Mouse (Mus musculus) adrenal gland, adult 2 months (tissue): Measurements from ENCODE around the gene Glrp1. TPM values are rescaled to one million over a fixed set of nuclear protein-coding genes. Genes with fewer than 3 reads are reported as not detected.

Experiments used
- DNase-seq: peaks from one replicate; pipeline ENCODE4 v3.0.0; 2021
- polyA plus RNA-seq: library from polyadenylated mRNA; depleted of rRNA; stranded (reverse); fragments of >200 nt; gene quantifications from 2 replicates; pipeline ENCODE4 v1.2.3, GENCODE M21; 2012
- total RNA-seq, 2 experiments: library from RNA; stranded (reverse); gene quantifications; 2 replicates each; pipeline ENCODE4 v1.2.3; 2021

Gene Glrp1
- total and polyA plus RNA-seq, 3 experiments, result not detected

- no peak for DNase-seq
Measured at GRCm38 (mm10) chr1:88492415-88492814, 17.5 kb downstream of the Glrp1 start.

- DNase-seq, result no peak
Measured at GRCm38 (mm10) chr1:88491617-88492378, 18.1 kb downstream of the Glrp1 start.

GRCm38 (mm10) chr1:88490164-88490563 is 19.7 kb downstream of the Glrp1 start:
- DNase-seq, result no peak

DNA sequence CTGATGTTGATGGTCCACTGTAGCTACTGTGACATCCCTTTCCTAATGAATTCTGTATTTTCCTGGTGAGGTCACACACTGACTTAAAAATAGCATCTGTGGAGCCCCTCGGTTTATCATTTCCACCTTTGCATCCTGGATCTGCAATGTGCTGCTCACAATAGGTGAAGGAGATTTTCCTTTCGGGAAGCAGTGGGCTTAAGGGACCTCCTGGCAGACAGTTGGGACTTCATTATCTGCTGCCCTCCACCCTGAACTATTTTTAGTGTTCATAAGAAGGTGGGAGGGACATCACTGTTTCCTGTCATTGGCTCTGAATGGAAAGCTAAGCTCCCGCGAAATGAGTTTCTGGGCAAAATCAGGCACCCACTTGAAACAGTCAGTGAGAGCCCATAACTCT is 20.9 kb downstream of the Glrp1 start:
- DNase-seq, result no peak

DNA sequence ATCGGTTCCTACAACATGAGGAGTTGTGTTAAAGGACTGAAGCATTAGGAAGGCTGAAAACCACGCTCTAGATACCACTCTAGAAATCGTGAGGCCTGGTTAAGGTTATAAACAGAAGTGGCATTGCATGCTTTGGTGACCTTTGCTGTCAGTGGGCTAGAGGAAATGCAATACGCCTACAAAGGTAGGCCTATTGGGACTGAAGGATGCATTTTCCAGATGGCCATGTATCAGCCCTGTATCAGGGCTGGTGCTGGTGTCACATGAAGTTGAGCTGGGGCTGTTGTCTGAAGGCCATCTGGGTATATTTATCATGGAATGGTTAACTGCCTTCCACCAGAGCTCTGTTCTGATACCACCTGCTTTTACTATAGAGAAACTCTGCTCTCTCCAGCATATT is 23.5 kb downstream of the Glrp1 start:
- no peak for DNase-seq

- no peak for DNase-seq
Measured at GRCm38 (mm10) chr1:88484059-88484458, 25.8 kb downstream of the Glrp1 start.

DNA sequence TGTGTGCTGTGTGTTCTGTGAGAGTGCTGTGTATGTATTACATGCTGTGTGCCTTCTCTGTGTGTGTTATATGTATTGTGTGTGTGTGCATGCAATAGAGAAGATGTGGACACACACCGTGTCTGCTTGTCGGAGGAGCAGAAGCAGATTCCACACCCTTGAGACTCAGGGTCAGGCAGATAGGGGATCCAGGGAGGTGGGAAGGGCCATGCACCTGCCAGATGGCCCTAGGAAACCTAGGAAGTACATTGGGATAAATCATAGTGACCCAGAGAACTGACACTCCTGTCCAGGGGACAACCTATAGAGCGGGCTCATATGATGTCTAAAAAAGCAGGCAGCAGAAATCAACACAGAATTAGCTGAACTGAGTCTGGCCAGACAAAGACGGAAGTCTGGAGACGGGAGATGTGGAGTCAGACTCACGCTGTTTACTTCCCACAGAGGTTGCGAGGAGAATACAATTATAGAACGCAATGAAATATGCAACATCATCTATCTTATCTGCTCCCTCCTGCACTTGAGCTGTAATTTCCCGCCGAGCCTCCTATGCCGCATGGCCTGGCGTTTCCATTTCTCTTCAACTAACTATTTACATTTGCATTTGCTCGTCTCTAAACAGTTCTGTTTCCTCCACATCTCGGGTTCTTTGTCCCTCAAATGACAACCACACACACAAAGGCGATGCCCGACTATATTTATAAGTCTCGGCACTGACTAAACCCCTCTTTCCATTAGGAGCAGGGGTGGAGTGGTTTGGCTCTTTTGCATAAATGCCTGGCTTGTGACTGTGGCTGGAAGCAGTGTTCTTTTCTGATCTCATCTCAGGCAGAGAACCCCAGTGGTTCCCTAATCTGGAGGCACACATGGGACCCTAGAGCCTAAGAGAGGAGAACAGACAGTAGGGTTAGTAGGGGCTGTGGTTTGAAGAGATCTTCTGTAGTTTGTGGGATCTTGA is 27.4 kb downstream of the Glrp1 start:
- no peak for DNase-seq

DNA sequence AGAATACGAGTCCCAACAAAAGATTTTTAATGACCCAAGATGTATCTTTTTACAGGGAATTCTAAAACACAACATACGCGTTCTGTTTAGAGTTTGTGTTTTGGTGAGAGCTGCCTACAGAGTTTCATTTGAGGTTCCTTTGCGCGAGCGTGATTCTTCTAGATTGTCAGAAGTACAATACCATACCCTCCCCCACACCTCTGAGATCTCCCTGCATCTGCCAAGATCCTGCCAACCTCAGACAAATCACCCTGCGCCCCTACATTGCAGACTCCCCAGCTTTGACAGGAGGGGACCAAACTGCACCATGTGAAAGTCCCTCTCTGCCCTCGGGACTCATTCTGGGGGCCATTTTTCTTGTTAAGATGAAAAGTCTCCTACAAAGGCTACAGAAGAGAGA is 29.3 kb downstream of the Glrp1 start:
- no peak for DNase-seq

DNA sequence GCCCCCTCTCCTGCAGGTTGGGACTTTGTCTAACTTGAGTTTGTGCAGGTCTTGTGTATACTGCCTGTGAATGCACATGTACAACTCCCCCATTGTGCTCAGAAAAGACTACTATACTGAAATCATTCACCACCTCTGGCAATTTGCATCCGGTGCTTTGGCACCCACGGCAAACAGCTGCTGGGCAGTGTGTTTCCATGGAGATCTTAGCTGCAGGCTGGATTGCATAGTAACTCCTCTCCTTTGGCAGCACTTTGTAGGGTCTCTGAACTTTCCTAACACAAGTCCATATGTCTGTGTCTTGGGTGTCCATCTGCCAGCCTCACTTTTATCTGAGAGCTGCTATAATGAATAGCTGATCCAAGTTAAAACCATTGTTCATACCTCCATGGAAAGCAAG is 31.7 kb downstream of the Glrp1 start:
- no peak for DNase-seq

DNA sequence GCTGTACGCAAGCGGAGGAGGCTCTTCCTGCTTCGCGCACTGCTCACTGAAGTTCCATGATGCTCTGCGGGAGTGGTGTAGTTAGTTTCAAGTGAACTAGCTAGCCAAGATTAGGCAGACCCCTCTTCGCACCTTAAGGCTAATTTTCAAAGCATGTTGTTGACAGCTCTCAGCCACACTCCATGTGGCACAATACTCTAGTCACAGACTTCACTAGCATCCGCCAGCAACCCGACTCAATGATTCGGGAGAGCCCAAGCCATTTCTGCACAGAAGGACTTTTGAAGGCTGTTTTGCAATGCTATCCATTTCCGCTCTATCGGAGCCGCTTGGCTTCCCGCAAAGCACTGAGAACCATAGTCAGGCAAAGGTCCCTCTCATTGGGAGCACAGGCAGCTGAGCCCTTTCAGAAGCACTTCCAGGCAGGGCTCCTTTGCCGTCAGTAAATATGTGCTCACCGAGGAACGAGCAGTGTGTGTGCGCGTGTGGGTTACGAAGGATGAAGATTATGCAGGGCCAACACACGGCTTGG is 33.2 kb downstream of the Glrp1 start:
- no peak for DNase-seq

DNA sequence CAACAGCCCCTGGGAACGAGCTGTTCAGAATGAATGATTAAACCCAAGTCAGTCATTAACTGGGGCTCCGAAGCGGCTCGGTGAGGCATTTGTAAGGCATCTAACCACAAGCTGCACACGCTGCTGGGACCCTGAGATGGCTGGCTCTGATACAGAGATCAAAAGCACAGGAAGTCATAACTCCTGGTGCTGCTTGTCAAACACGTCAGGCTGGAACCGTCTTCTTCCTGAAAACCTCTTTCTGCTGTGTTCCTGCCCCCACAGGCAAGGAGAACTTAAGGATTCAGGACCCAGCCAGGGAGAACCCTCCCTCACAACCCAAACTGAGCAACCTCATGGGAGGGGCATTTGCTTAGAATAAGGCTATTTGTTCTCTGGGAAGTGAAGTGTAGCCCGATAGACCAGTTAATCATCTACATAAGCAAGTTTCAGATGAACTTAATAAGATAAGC is 34.3 kb downstream of the Glrp1 start:
- DNase-seq, result peak; percentile 71

- peak; percentile 50 for DNase-seq
Measured at GRCm38 (mm10) chr1:88474598-88474997, 35.3 kb downstream of the Glrp1 start.

DNA sequence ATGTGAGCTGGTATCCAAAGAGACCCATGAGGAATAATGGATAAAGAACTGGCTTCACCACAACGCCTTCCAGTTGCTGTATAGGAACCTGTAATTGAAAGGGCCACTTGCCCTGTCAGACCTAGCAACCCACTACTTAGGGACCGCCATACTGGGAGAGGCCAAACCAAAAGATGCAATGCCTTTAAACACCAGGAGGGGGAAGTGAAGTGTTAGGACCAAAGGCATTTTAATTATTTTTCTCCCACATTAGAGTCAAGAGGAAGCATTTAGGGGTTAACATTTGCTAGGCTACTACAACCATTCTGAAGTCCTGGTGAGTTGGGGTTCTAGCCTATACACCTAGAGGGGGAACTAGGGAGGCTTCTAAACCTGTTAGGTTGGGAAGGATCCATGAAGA is 36.0 kb downstream of the Glrp1 start:
- DNase-seq, result no peak

DNA sequence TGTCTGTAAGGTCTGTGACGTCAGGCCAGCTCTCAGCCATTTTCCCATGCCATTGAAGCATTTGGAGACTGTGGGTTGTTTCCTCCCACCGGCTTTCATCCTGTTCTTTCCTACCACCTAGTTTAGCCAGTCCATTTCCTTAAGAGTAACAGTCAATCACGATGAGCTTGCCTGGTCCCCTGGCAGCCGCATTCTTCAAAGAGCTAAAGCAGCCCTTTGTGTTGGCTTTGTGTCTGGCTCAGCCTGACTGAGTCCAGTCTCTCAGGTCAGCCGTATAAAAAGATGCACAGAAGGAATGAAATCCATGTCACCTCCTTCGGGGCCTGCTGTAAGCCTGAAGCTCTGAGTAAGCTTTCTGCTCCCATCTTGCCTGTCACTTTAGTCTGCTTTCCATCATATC is 37.6 kb downstream of the Glrp1 start:
- no peak for DNase-seq

- DNase-seq, result peak; percentile 51
Measured at GRCm38 (mm10) chr1:88469746-88470145, 40.1 kb downstream of the Glrp1 start.

GRCm38 (mm10) chr1:88468335-88468734 is 41.5 kb downstream of the Glrp1 start:
- no peak for DNase-seq

- no peak for DNase-seq
Measured at GRCm38 (mm10) chr1:88467866-88468265, 42.0 kb downstream of the Glrp1 start.

- DNase-seq, result no peak
Measured at GRCm38 (mm10) chr1:88466325-88467064, 43.4 kb downstream of the Glrp1 start.

- peak; percentile 43 for DNase-seq
Measured at GRCm38 (mm10) chr1:88465722-88466121, 44.1 kb downstream of the Glrp1 start.

DNA sequence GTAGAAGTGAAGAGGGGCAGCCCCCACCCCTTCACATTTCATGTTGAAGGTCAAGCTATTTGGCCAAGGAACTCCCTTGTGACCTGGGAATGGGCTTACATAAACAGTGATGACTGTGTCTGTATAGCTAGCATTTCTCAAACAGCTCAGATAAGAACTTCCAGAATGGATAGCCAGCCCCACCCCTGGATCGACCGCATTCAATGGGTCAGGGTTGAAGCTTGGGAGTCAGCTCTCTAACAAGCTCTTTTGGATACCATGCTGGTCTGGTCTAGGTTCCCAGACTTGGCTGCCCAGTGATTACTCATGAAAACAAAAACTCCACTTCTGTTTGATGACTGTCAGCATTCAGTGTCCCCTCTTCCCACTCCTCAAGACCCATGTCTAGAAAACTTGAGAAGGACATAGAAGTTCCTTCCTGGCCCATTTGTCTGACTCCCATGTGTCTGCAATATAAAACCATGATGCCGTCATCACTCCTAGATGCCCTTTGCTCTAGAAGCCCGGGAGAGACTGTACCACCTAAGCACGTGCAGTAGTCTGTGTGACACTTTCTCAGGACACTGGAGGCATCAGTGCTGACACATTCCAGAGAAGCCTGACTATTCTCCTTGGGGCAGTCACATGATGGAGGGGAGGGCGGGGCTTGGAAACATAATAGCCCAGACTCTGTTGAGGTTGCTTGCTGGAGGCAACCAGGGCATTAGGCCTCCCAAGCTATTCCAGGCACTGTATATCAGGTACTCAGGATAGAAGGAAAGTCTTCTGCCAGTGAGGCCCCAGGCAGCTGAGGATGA is 45.6 kb downstream of the Glrp1 start:
- no peak for DNase-seq

DNA sequence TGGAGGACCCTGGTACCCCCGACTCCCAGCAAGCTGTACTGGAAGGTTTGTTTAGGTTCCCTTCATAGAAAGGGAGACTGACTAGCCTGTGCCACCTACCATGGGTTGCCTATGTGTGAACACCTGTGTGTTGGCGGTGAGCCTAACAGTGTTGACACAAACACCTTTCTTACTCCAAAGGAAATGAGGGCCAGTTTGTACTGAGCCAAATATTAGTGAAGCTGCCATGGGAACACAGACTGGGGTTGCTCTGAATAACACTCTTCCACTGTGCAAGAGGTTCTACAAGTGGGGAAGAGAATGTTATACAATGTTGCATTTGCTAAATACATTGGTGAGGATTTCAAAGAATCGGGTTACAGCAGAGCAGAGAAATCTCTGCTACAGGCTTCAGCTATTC is 46.6 kb downstream of the Glrp1 start:
- no peak for DNase-seq
